Mouse (Mus musculus): ENCODE results near the gene Zfp784. TPM values are rescaled to one million over a fixed set of nuclear protein-coding genes. Genes with fewer than 3 reads are reported as not detected.
"Not testable (repeated sequence)": the region's sequence is repeated elsewhere in the genome, so short reads cannot be mapped to it uniquely, and the experiment has no call there.

Zfp784 gene
- polyA plus RNA-seq, 1 experiment: 8.4 TPM

DNA sequence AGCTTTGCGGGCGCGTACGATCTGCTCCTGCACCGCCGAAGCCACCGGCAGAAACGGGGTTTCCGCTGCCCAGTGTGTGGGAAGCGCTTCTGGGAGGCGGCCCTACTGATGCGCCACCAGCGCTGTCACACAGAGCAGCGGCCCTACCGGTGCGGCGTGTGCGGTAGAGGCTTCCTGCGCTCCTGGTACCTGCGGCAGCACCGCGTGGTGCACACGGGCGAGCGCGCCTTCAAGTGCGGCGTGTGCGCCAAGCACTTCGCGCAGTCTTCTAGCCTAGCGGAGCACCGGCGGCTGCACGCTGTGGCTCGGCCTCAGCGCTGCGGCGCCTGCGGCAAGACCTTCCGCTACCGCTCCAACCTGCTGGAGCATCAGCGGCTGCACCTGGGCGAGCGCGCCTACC, 6.8 kb downstream of the Zfp784 start:
- H3K27me3 ChIP-seq (ENCODE audit: control insufficient read depth, insufficient read depth, low read length): no peaks in the 10 kb centered on the region
- WGBS: 90% methylated on average over 46 of the region's 46 CpGs
- no peak overlapping the region for H3K4me3 ChIP-seq (replicated peaks; ENCODE audit: insufficient read depth, low read depth, low read length)
- H3K4me1 ChIP-seq (ENCODE audit: control insufficient read depth, insufficient read depth, low read length): no peaks in the 10 kb centered on the region
- H3K27ac ChIP-seq (ENCODE audit: insufficient read depth, low read length): no peak overlapping the region
- TF ChIP-seq CTCF (IDR thresholded peaks at IDR 0.05; ENCODE audit: borderline replicate concordance, insufficient read depth, low read depth, low read length) (no peak), POLR2A (IDR thresholded peaks at IDR 0.05; ENCODE audit: borderline replicate concordance, insufficient read depth, low read length) (no peak)
- DNase-seq: no peak

DNA sequence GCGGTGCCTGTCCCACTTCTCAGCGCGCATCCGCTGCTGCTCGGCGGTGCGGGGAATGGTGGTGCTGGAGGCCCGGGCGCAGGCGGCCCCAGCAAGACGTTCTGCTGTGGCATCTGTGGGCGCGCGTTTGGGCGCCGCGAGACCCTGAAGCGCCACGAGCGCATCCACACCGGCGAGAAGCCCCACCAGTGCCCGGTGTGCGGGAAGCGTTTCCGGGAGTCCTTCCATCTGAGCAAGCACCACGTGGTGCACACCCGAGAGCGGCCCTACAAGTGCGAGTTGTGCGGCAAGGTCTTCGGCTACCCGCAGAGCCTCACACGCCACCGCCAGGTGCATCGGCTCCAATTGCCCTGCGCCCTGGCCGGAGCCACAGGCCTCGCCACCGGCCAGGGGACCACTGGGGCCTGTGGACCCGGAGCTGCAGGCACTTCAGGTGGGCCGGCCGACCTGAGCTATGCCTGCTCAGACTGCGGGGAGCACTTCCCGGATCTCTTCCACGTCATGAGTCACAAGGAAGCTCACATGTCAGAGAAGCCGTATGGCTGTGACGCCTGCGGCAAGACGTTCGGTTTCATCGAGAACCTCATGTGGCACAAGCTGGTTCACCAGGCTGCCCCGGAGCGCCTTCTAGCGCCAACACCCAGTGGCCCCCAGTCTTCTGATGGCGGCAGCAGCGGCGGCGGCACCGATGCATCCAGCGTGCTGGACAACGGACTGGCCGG, 7.5 kb downstream of the Zfp784 start:
- Histone ChIP-seq H3K4me1 (ENCODE audit: control insufficient read depth, insufficient read depth, low read length) (no peaks in the 10 kb centered on the region), H3K27ac (ENCODE audit: insufficient read depth, low read length) (no peak overlapping the region), H3K27me3 (ENCODE audit: control insufficient read depth, insufficient read depth, low read length) (no peaks in the 10 kb centered on the region), H3K4me3 (replicated peaks; ENCODE audit: insufficient read depth, low read depth, low read length) (no peak overlapping the region)
- no peak for TF ChIP-seq CTCF (IDR thresholded peaks at IDR 0.05; ENCODE audit: borderline replicate concordance, insufficient read depth, low read depth, low read length)
- no peak for TF ChIP-seq POLR2A (IDR thresholded peaks at IDR 0.05; ENCODE audit: borderline replicate concordance, insufficient read depth, low read length)
- 90% methylated on average over 63 of the region's 63 CpGs for WGBS
- no peak for DNase-seq

- no peak for DNase-seq
- TF ChIP-seq POLR2A (IDR thresholded peaks at IDR 0.05; ENCODE audit: borderline replicate concordance, insufficient read depth, low read length) (no peak), CTCF (IDR thresholded peaks at IDR 0.05; ENCODE audit: borderline replicate concordance, insufficient read depth, low read depth, low read length) (no peak)
- no peaks in the 10 kb centered on the region for H3K27me3 ChIP-seq (ENCODE audit: control insufficient read depth, insufficient read depth, low read length)
- H3K4me3 ChIP-seq (replicated peaks; ENCODE audit: insufficient read depth, low read depth, low read length): no peak overlapping the region
- WGBS: 92% methylated on average over 21 of the region's 21 CpGs
- no peak overlapping the region for H3K27ac ChIP-seq (ENCODE audit: insufficient read depth, low read length)
- H3K4me1 ChIP-seq (ENCODE audit: control insufficient read depth, insufficient read depth, low read length): no peaks in the 10 kb centered on the region
Measured at GRCm38 (mm10) chr7:5029946-5030345, 8.3 kb downstream of the Zfp784 start.

DNA sequence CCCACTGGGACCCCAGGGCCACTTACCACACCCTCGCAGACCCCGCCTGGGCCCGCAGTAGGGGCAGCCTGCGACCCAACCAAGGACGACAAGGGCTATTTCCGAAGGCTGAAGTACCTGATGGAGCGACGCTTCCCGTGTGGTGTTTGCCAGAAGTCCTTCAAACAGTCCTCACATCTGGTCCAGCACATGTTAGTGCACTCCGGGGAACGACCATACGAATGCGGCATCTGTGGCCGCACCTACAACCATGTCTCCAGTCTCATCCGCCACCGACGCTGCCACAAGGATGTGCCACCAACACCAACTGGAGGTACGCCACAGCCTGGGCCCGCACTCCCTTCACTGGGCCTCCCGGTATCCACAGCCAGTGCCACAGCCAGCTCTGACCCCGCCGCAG, 8.7 kb downstream of the Zfp784 start:
- WGBS: 96% methylated on average over 22 of the region's 22 CpGs

DNA sequence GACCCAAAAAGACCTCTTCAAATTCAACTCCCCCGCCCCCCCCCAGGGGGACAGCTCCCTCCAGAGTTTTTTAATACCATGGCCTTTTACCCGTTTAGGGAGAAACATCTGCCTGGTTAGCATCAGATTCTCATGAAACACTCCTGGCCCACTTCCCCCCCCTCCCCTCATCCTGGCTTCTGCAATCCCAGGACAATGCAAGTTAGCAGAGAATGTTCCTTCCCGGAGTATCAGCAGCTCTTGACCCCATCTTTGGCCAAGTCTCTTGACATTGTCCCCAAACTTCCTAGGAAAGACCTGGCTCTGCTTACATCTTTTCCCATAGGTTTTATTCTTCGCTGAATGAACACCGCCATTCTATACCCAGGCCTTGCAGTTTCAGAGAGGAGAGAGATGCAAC, 17.0 kb downstream of the Zfp784 start:
- WGBS: 42% methylated on average over 5 of the region's 5 CpGs
- TF ChIP-seq CTCF (IDR thresholded peaks at IDR 0.05; ENCODE audit: borderline replicate concordance, insufficient read depth, low read depth, low read length) (no peak), POLR2A (IDR thresholded peaks at IDR 0.05; ENCODE audit: borderline replicate concordance, insufficient read depth, low read length) (no peak)
- DNase-seq: no peak
- Histone ChIP-seq H3K4me3 (replicated peaks; ENCODE audit: insufficient read depth, low read depth, low read length) (peak overlapping the region; percentile 69), H3K4me1 (ENCODE audit: control insufficient read depth, insufficient read depth, low read length) (no peaks in the 10 kb centered on the region), H3K27me3 (ENCODE audit: control insufficient read depth, insufficient read depth, low read length) (no peaks in the 10 kb centered on the region), H3K27ac (ENCODE audit: insufficient read depth, low read length) (no peak overlapping the region)

More for the DNA sequence above, 8.7 kb downstream of the Zfp784 start:
- DNase-seq: no peak
- TF ChIP-seq POLR2A (IDR thresholded peaks at IDR 0.05; ENCODE audit: borderline replicate concordance, insufficient read depth, low read length) (no peak), CTCF (IDR thresholded peaks at IDR 0.05; ENCODE audit: borderline replicate concordance, insufficient read depth, low read depth, low read length) (no peak)
- Histone ChIP-seq H3K27ac (ENCODE audit: insufficient read depth, low read length) (no peak overlapping the region), H3K4me1 (ENCODE audit: control insufficient read depth, insufficient read depth, low read length) (no peaks in the 10 kb centered on the region), H3K27me3 (ENCODE audit: control insufficient read depth, insufficient read depth, low read length) (no peaks in the 10 kb centered on the region), H3K4me3 (replicated peaks; ENCODE audit: insufficient read depth, low read depth, low read length) (no peak overlapping the region)

GRCm38 (mm10) chr7:5020685-5021084, 17.6 kb downstream of the Zfp784 start:
- no peaks in the 10 kb centered on the region for H3K27me3 ChIP-seq (ENCODE audit: control insufficient read depth, insufficient read depth, low read length)
- WGBS: under 1% methylated on average over 15 of the region's 15 CpGs
- peak overlapping the region; percentile 31; the same call in 1 of the 2 replicates for H3K27ac ChIP-seq (ENCODE audit: insufficient read depth, low read length)
- no peaks in the 10 kb centered on the region for H3K4me1 ChIP-seq (ENCODE audit: control insufficient read depth, insufficient read depth, low read length)
- peak overlapping the region; percentile 69 for H3K4me3 ChIP-seq (replicated peaks; ENCODE audit: insufficient read depth, low read depth, low read length)
- no peak for TF ChIP-seq POLR2A (IDR thresholded peaks at IDR 0.05; ENCODE audit: borderline replicate concordance, insufficient read depth, low read length)
- DNase-seq: no peak

- DNase-seq: peak; percentile 98
- peak within 1 kb of the TSS; percentile 69 for H3K4me3 ChIP-seq (replicated peaks; ENCODE audit: insufficient read depth, low read depth, low read length)
- H3K4me1 ChIP-seq (ENCODE audit: control insufficient read depth, insufficient read depth, low read length): no peaks in the 10 kb centered on the region
- peak within 1 kb of the TSS; percentile 31; the same call in 1 of the 2 replicates for H3K27ac ChIP-seq (ENCODE audit: insufficient read depth, low read length)
- no peaks in the 10 kb centered on the region for H3K27me3 ChIP-seq (ENCODE audit: control insufficient read depth, insufficient read depth, low read length)
- WGBS: under 1% methylated on average over 49 of the region's 49 CpGs
- TF ChIP-seq POLR2A (IDR thresholded peaks at IDR 0.05; ENCODE audit: borderline replicate concordance, insufficient read depth, low read length) (peak; percentile 50; the same call in 1 of the 2 replicates), CTCF (IDR thresholded peaks at IDR 0.05; ENCODE audit: borderline replicate concordance, insufficient read depth, low read depth, low read length) (no peak)
Measured at GRCm38 (mm10) chr7:5020000-5020681, 18.1 kb downstream of the Zfp784 start, which contains the start of the genes Zfp865 and Ccdc106. Gene Zfp865, plus strand, starts transcription at chr7:5020376. Gene Ccdc106, plus strand, starts transcription at chr7:5020553.

DNA sequence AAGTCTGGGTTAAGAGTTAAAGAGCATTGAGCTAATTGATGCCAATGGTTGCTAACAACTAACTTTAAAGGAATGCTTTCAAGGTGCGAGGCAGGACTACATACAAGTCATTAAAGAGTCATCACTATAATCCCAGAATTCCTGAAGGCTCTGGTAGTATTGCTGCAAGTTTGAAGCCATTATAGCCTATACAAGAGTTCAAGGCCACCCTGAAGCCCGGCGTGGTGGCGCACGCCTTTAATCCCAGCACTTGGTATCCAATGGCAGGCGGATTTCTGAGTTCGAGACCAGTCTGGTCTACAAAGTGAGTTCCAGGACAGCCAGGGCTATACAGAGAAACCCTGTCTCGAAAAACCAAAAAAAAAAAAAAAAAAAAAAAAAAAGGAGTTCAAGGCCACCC, 18.7 kb downstream of the Zfp784 start:
- H3K27ac ChIP-seq (ENCODE audit: insufficient read depth, low read length); H3K4me1 ChIP-seq (ENCODE audit: control insufficient read depth, insufficient read depth, low read length); DNase-seq; H3K4me3 ChIP-seq (replicated peaks; ENCODE audit: insufficient read depth, low read depth, low read length); H3K27me3 ChIP-seq (ENCODE audit: control insufficient read depth, insufficient read depth, low read length): not testable (repeated sequence)
- 24% methylated on average over 8 of the region's 8 CpGs for WGBS
